Mouse (Mus musculus) ES-E14 (cell line): Measurements from ENCODE around the gene Agap2. TPM values are rescaled to one million over a fixed set of nuclear protein-coding genes. Genes with fewer than 3 reads are reported as not detected.

Source experiments
- DNase-seq: peaks from one replicate; pipeline ENCODE4 v3.0.0-alpha.2; 2013; ENCODE audit warnings: low read depth, low spot score
- H3K27ac ChIP-seq: 2 replicates; pipeline ENCODE4 v1.5.1; 2012; ENCODE audit warnings: low read depth, mild to moderate bottlenecking, low read length, moderate library complexity, mixed read lengths; ENCODE audit not compliant: poor library complexity, insufficient read depth, severe bottlenecking
- H3K36me3 ChIP-seq: 2 replicates; pipeline ENCODE4 v1.6.1; 2012; ENCODE audit warnings: mild to moderate bottlenecking, low read length, moderate library complexity, mixed read lengths; ENCODE audit not compliant: control insufficient read depth, poor library complexity, insufficient read depth, severe bottlenecking
- H3K4me1 ChIP-seq, 2 experiments: fragments of 150-350 bp in 1 of 2; sonication (generic) in 1 of 2; 2 replicates each; pipeline ENCODE4 v1.6.1; 2012; ENCODE audit warnings: low read length in 2 of 2, mild to moderate bottlenecking in 1 of 2, mixed read lengths in 1 of 2; ENCODE audit not compliant: control insufficient read depth in 2 of 2, insufficient read depth in 2 of 2, poor library complexity in 1 of 2
- H3K4me3 ChIP-seq, 2 experiments: fragments of 150-350 bp in 1 of 2; sonication (generic) in 1 of 2; 2 replicates each; pipeline ENCODE4 v1.5.1; 2012; ENCODE audit warnings: low read length in 2 of 2, low read depth in 1 of 2, mild to moderate bottlenecking in 1 of 2, mixed read lengths in 1 of 2; ENCODE audit not compliant: insufficient read depth in 1 of 2, poor library complexity in 1 of 2, severe bottlenecking in 1 of 2
- H3K9ac ChIP-seq: 2 replicates; pipeline ENCODE4 v1.6.1; 2012; ENCODE audit warnings: low read depth, mild to moderate bottlenecking, low read length, mixed read lengths; ENCODE audit not compliant: poor library complexity, insufficient read depth, severe bottlenecking
- H3K9me3 ChIP-seq: fragments of 150-350 bp; sonication (generic); 2 replicates; pipeline ENCODE4 v1.6.1; 2012; ENCODE audit warnings: low read depth, mild to moderate bottlenecking, low read length; ENCODE audit not compliant: control insufficient read depth, insufficient read depth
- CHD2 ChIP-seq: IDR thresholded peaks from 2 replicates; pipeline ENCODE4 v1.6.1; 2014; ENCODE audit warnings: mild to moderate bottlenecking, low read depth, low read length, inconsistent platforms
- HCFC1 ChIP-seq: IDR thresholded peaks from 2 replicates; pipeline ENCODE4 v1.6.1; 2012; ENCODE audit warnings: low read length, inconsistent platforms, borderline replicate concordance; ENCODE audit not compliant: insufficient read depth
- MAFK ChIP-seq: IDR thresholded peaks from 2 replicates; pipeline ENCODE4 v1.6.1; 2014; ENCODE audit warnings: mild to moderate bottlenecking, low read depth, low read length, inconsistent platforms; ENCODE audit not compliant: insufficient read depth
- ZC3H11A ChIP-seq: IDR thresholded peaks from 2 replicates; pipeline ENCODE4 v1.6.1; 2012; ENCODE audit warnings: low read depth, mild to moderate bottlenecking, inconsistent platforms, low read length, borderline replicate concordance
- ZNF384 ChIP-seq: IDR thresholded peaks from 2 replicates; pipeline ENCODE4 v1.6.1; 2012; ENCODE audit warnings: low read depth, low read length, inconsistent platforms
- in situ Hi-C, 2 experiments: fragments of 600-800 bp; cut with MboI; formaldehyde crosslinking; loops; one replicate each; pipeline ENCODE4 v1.15.1; 2025; ENCODE audit warnings: low sequenced_read_pairs in 2 of 2, inconsistent platforms in 1 of 2; ENCODE audit not compliant: unreplicated experiment in 2 of 2
- total RNA-seq: library from RNA; depleted of rRNA; stranded (reverse); fragments of 300-350 nt; gene quantifications from 2 replicates; pipeline ENCODE4 v1.2.3, GENCODE M21; 2012

Gene Agap2
- total RNA-seq, 1 experiment: 1.4 TPM

- in situ Hi-C loops: no loop called here
- H3K27ac ChIP-seq: no peak overlapping the region
- peaks cover 0 to 20% of the 10 kb centered on the region in 2 experiments; a peak in 2 of 4 replicates for H3K4me1 ChIP-seq
- peak overlapping the region; percentile 32 to 55; a peak in 2 of 4 replicates for H3K4me3 ChIP-seq
- peak overlapping the region; percentile 2; the same call in 1 of the 2 replicates for H3K9ac ChIP-seq
- no peaks in the 10 kb centered on the region for H3K36me3 ChIP-seq
- no peaks in the 10 kb centered on the region for H3K9me3 ChIP-seq
- no peak for DNase-seq
- TF ChIP-seq ZC3H11A (no peak), ZNF384 (no peak), CHD2 (no peak), MAFK (no peak), HCFC1 (no peak)
Measured at GRCm38 (mm10) chr10:127091507-127092396, 16.7 kb downstream of the Agap2 start.

GRCm38 (mm10) chr10:127092742-127093141, 17.7 kb downstream of the Agap2 start:
- in situ Hi-C loops: no loop called here
- Histone ChIP-seq H3K9ac (no peak overlapping the region), H3K4me1 (peaks cover 0 to 24% of the 10 kb centered on the region in 2 experiments; a peak in 2 of 4 replicates), H3K36me3 (peaks cover 2% of the 10 kb centered on the region; the same call in 1 of the 2 replicates), H3K4me3 (no peak overlapping the region), H3K9me3 (no peaks in the 10 kb centered on the region), H3K27ac (no peak overlapping the region)
- no peak for DNase-seq
- no peak for TF ChIP-seq MAFK
- TF ChIP-seq CHD2: no peak
- TF ChIP-seq ZNF384: no peak
- TF ChIP-seq HCFC1: no peak
- TF ChIP-seq ZC3H11A: no peak

DNA sequence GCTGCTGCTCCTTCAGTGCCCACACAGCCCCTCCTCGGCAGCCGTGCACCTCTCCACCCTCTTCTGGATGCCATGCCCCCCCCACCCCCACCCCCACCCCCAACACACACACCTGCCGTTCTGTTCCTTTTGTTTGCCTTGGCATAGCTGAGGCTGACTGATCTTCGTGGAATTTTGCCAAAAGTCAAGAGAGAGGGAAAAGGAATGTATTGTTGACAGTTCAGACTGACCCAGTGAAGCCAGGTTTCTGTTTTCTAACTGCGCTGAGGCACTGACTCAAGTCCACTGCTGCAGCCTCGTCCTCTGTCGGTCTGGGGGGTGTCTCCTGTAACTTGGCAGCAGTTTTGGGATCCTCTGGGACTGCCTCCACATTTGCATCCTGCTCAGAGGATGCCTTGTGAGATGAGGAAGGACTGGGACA, 19.3 kb downstream of the Agap2 start:
- no peak for TF ChIP-seq ZNF384
- TF ChIP-seq CHD2: no peak
- no peak for TF ChIP-seq ZC3H11A
- no peak for TF ChIP-seq HCFC1
- Histone ChIP-seq H3K36me3 (peaks cover 2% of the 10 kb centered on the region; the same call in 1 of the 2 replicates), H3K27ac (no peak overlapping the region), H3K9ac (no peak overlapping the region), H3K4me3 (no peak overlapping the region), H3K4me1 (peaks cover 0 to 28% of the 10 kb centered on the region in 2 experiments; a peak in 2 of 4 replicates), H3K9me3 (no peaks in the 10 kb centered on the region)
- DNase-seq: no peak
- in situ Hi-C loops: no loop called here

DNA sequence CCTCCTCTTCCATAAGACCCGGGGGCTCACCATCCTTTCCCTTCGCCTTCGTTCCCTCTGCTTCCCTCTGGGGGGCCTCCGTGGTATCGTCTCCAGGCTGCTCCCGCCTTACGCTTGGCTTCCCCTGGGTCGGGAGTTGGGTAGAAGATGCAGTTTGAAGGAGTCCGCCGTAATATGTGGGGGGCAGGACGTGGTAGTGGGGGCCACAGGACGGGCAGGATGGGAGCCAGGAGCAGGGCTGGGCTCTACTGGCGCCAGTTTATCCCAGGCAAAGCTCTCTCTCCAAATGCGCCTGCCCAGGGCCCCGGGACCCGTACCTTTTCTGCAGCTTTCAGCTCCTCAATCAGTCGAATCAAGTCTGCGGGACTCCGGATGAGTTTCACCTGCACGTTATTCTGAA, 23.4 kb downstream of the Agap2 start:
- in situ Hi-C loops: no loop called here
- H3K9ac ChIP-seq: 0 out of 2 replicates have a peak overlapping the region, but pooled peaks have one; percentile 35
- peak overlapping the region in 1 of 2 experiments; percentile 4; a peak in 1 of 4 replicates for H3K4me3 ChIP-seq
- H3K27ac ChIP-seq: no peak overlapping the region
- no peak for DNase-seq
- no peaks in the 10 kb centered on the region for H3K9me3 ChIP-seq
- peaks cover 0 to 20% of the 10 kb centered on the region in 2 experiments; a peak in 3 of 4 replicates for H3K4me1 ChIP-seq
- H3K36me3 ChIP-seq: peaks cover 2% of the 10 kb centered on the region; the same call in 1 of the 2 replicates
- TF ChIP-seq ZC3H11A (no peak), ZNF384 (no peak), MAFK (no peak), HCFC1 (no peak), CHD2 (no peak)
